Mouse (Mus musculus): ENCODE results near the gene Gm9857. TPM values are rescaled to one million over a fixed set of nuclear protein-coding genes. Genes with fewer than 3 reads are reported as not detected.

Gm9857 gene
- polyA plus RNA-seq, 1 experiment from 2014 or later: not detected

GRCm38 (mm10) chr3:108892914-108893313 lies 47.3 kb downstream of the Gm9857 start:
- H3K4me1 ChIP-seq (replicated peaks; ENCODE audit: control insufficient read depth, insufficient read depth, low read length): 0 out of 2 replicates have a peak, but pooled peaks cover 2% of the 10 kb centered on the region
- H3K4me2 ChIP-seq (replicated peaks; ENCODE audit: low read depth): no peak overlapping the region
- H3K27me3 ChIP-seq (replicated peaks; ENCODE audit: control insufficient read depth, insufficient read depth, low read length): no peaks in the 10 kb centered on the region
- WGBS: 42% methylated on average over 4 of the region's 4 CpGs
- 0 out of 2 replicates have a peak, but pooled peaks cover 4% of the 10 kb centered on the region for H3K9me3 ChIP-seq (ENCODE audit: control insufficient read depth)
- no peak overlapping the region; the same call in 1 of the 2 replicates for H3K27ac ChIP-seq (ENCODE audit: low read depth, low read length)
- H3K36me3 ChIP-seq (ENCODE audit: control insufficient read depth, insufficient read depth): no peaks in the 10 kb centered on the region
- H3K9ac ChIP-seq (ENCODE audit: low read depth, low read length): no peak overlapping the region
- no peak overlapping the region for H3K4me3 ChIP-seq (ENCODE audit: low read depth, low read length)
- no peak for TF ChIP-seq CTCF (IDR thresholded peaks at IDR 0.05; ENCODE audit: low read depth)
- ATAC-seq: peak; percentile 91

- H3K4me3 ChIP-seq (ENCODE audit: low read depth, low read length): no peak overlapping the region
- H3K9ac ChIP-seq (ENCODE audit: low read depth, low read length): no peak overlapping the region
- no peak for TF ChIP-seq CTCF (IDR thresholded peaks at IDR 0.05; ENCODE audit: low read depth)
- no peaks in the 10 kb centered on the region for H3K27me3 ChIP-seq (replicated peaks; ENCODE audit: control insufficient read depth, insufficient read depth, low read length)
- 0 out of 2 replicates have a peak, but pooled peaks cover 2% of the 10 kb centered on the region for H3K4me1 ChIP-seq (replicated peaks; ENCODE audit: control insufficient read depth, insufficient read depth, low read length)
- no peaks in the 10 kb centered on the region for H3K36me3 ChIP-seq (ENCODE audit: control insufficient read depth, insufficient read depth)
- no peak overlapping the region for H3K27ac ChIP-seq (ENCODE audit: low read depth, low read length)
- no peak for ATAC-seq
- 0 out of 2 replicates have a peak, but pooled peaks cover 4% of the 10 kb centered on the region for H3K9me3 ChIP-seq (ENCODE audit: control insufficient read depth)
- whole genome bisulfite sequencing: 86% methylated on average over 1 of the region's 1 CpGs
- no peak overlapping the region for H3K4me2 ChIP-seq (replicated peaks; ENCODE audit: low read depth)
Observed at GRCm38 (mm10) chr3:108892080-108892479, 48.2 kb downstream of the Gm9857 start.

Other genes with a start within 250 kb of the Gm9857 start
- gene Gpsm2, start 218.1 kb downstream of the Gm9857 start, polyA plus RNA-seq (2015; fragmentation: Nextera tagmentation; extraction: Ambion mirVana): 26.7 and 27.8 TPM in 2 replicates
- gene Aknad1, start 200.8 kb downstream of the Gm9857 start, polyA plus RNA-seq (2015; fragmentation: Nextera tagmentation; extraction: Ambion mirVana): 0.14 and 0.16 TPM in 2 replicates
- 40.5 and 48.6 TPM in 2 replicates for gene Stxbp3, start 99.9 kb downstream of the Gm9857 start, polyA plus RNA-seq (2015; fragmentation: Nextera tagmentation; extraction: Ambion mirVana)
- 0.05 TPM in 1 of 2 replicates, not detected in the other for gene Fndc7, start 50.4 kb downstream of the Gm9857 start, polyA plus RNA-seq (2015; fragmentation: Nextera tagmentation; extraction: Ambion mirVana)
- 29.5 and 38.0 TPM in 2 replicates for gene Prpf38b, start 28.7 kb downstream of the Gm9857 start, polyA plus RNA-seq (2015; fragmentation: Nextera tagmentation; extraction: Ambion mirVana)
- gene Henmt1, start 572 bp downstream of the Gm9857 start, polyA plus RNA-seq (2015; fragmentation: Nextera tagmentation; extraction: Ambion mirVana): 0.29 and 0.38 TPM in 2 replicates
- 7.9 and 8.2 TPM in 2 replicates for gene Fam102b, start 87.2 kb upstream of the Gm9857 start, polyA plus RNA-seq (2015; fragmentation: Nextera tagmentation; extraction: Ambion mirVana)
- not detected in 2 replicates for gene Slc25a54, start 140.0 kb upstream of the Gm9857 start, polyA plus RNA-seq (2015; fragmentation: Nextera tagmentation; extraction: Ambion mirVana)
- gene Slc25a24, start 182.7 kb upstream of the Gm9857 start, polyA plus RNA-seq (2015; fragmentation: Nextera tagmentation; extraction: Ambion mirVana): 18.7 and 20.9 TPM in 2 replicates

Data from intestine, postnatal 0 days (tissue).